Mouse (Mus musculus) liver, embryonic 16.5 days (tissue): ENCODE measurements at regions not wholly inside any gene's neighbourhood (a gene's known extent, or its start where the extent isn't known, plus 50 kb on each side); places are given as distances from the start of the nearest gene placed in this dataset.

Source experiments
- ATAC-seq: fragments of 200-750 bp; cut with Nextera tagmentation; 2 replicates; pipeline ENCODE4 v1.8.0; 2017; ENCODE audit warnings: low read depth, mild to moderate bottlenecking, moderate number of reproducible peaks, moderate library complexity
- H3K27ac ChIP-seq: fragments of 300-500 bp; sonication (generic); 2 replicates; pipeline ENCODE4 v1.5.1; 2014; ENCODE audit warnings: mild to moderate bottlenecking, low read length
- H3K27me3 ChIP-seq: fragments of 300-500 bp; sonication (generic); 2 replicates; pipeline ENCODE4 v1.6.1; 2014; ENCODE audit warnings: low read depth, low read length, mixed read lengths; ENCODE audit not compliant: control insufficient read depth, insufficient read depth
- H3K36me3 ChIP-seq: fragments of 300-500 bp; sonication (generic); 2 replicates; pipeline ENCODE4 v1.6.1; 2014; ENCODE audit warnings: mild to moderate bottlenecking; ENCODE audit not compliant: control insufficient read depth, insufficient read depth
- H3K4me1 ChIP-seq: fragments of 300-500 bp; sonication (generic); 2 replicates; pipeline ENCODE4 v1.6.1; 2014; ENCODE audit warnings: low read depth, low read length, mixed read lengths; ENCODE audit not compliant: control insufficient read depth
- H3K4me2 ChIP-seq: fragments of 300-500 bp; sonication (generic); 2 replicates; pipeline ENCODE4 v1.6.1; 2014; ENCODE audit warnings: low read depth, low read length, mixed read lengths
- H3K4me3 ChIP-seq: fragments of 300-500 bp; sonication (generic); 2 replicates; pipeline ENCODE4 v1.5.1; 2014; ENCODE audit warnings: low read depth, mild to moderate bottlenecking, low read length
- H3K9ac ChIP-seq: fragments of 300-500 bp; sonication (generic); 2 replicates; pipeline ENCODE4 v1.6.1; 2014; ENCODE audit warnings: low read depth, low read length
- H3K9me3 ChIP-seq: fragments of 300-500 bp; sonication (generic); replicated peaks from 2 replicates; pipeline ENCODE4 v1.6.1; 2016; ENCODE audit warnings: low read length; ENCODE audit not compliant: control insufficient read depth
- WGBS: fragments of 180-500 bp; shearing (Covaris S2); extraction: QIAGEN DNeasy Blood & Tissue Kit; methylation state at CpG from one replicate; pipeline ENCODE4 v1.1.7; 2014; ENCODE audit not compliant: insufficient replicate concordance; 5-methylcytosine and 5-hydroxymethylcytosine counted together

DNA sequence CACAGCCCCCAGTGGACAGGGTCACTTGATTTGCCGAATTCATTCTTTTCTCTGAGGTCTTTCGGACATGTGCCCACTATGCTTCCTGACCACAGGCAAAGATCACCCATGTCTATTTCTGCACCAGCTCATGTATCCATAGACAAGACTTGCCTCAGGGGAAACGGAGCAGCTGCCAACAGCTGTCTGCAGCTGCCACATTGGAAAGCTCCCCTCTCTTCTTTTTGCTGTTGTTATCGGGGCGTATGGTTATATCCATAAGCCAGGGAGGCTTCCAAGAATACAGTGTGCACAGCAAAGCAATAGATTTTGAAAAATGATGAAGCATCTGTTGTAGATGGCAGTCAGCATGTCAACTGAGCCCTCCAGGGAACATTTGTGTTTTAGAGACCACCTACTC lies 913.4 kb downstream of the Ets1 start:
- WGBS = 63% methylated on average over 5 of the region's 5 CpGs
- Histone ChIP-seq H3K27me3 (no peaks in the 10 kb centered on the region), H3K9ac (no peak overlapping the region), H3K36me3 (no peaks in the 10 kb centered on the region), H3K4me2 (no peak overlapping the region), H3K9me3 (no peaks in the 10 kb centered on the region), H3K4me1 (no peaks in the 10 kb centered on the region), H3K4me3 (no peak overlapping the region), H3K27ac (no peak overlapping the region)
- ATAC-seq = no peak

DNA sequence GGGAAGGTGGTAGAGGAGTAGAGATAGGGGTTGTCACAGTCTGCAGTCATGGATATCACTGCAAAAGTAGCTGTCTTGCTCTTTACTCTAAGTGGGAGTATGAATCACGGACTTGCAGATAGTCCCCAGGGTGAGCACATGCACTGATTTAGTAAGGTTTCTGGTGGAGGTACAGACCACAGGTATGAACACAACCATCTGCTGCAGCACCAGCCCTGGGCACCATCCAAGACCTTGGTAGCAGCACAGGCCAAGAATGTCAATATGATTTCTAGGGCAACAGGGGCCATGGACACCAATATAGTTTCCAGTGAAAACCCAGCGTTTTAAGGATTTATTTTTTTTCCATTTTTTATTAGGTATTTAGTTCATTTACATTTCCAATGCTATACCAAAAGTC lies 913.7 kb upstream of the Kirrel3 start:
- Histone ChIP-seq H3K27me3 (no peaks in the 10 kb centered on the region), H3K4me2 (no peak overlapping the region), H3K4me1 (no peaks in the 10 kb centered on the region), H3K9me3 (no peaks in the 10 kb centered on the region), H3K27ac (no peak overlapping the region), H3K4me3 (no peak overlapping the region), H3K9ac (no peak overlapping the region), H3K36me3 (no peaks in the 10 kb centered on the region)
- WGBS = 50% methylated on average over 2 of the region's 2 CpGs
- ATAC-seq = no peak

DNA sequence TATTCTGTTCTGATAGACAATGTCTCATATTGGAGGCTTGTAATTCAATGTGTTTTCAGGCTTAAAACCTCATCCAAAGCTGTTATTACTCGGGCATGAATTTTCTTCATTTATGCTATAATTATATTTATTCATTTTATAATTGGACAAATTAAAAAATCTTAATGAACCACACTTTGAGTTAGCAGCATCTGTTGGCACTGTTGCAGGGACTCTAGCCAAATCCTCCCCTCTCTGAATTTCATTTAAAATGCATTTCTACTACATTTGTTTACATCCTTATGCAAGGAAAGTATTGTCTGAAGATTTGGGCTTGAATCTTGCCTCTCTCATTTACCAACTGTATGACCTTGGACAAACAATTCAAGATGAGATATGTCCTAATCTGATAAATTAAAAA lies 874.2 kb upstream of the Kirrel3 start:
- no peaks in the 10 kb centered on the region for H3K36me3 ChIP-seq
- no peak overlapping the region for H3K4me3 ChIP-seq
- no peaks in the 10 kb centered on the region for H3K4me1 ChIP-seq
- no peak overlapping the region for H3K9ac ChIP-seq
- H3K9me3 ChIP-seq = no peaks in the 10 kb centered on the region
- H3K4me2 ChIP-seq = no peak overlapping the region
- no peak overlapping the region for H3K27ac ChIP-seq
- H3K27me3 ChIP-seq = no peaks in the 10 kb centered on the region
- no peak for ATAC-seq
- 39% methylated on average over 1 of the region's 1 CpGs for WGBS

DNA sequence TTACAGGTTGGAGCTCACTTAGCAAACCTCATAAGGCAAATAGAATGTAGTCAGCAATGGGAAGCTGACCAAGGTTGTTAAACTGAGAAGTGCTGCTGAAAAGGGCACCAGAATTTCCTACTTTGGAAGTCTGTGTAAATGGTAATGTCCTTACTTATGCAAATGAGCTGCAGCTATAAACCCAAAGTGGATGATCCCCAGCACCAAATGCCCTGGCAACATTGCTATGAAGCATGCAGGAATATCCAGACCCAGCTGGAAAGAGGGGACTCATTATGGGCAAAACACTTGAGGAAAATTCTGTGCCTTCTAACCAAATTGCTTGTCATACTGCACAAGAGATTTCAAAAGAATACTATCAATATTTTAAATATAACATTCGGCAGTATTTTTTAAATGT lies 861.3 kb upstream of the Kirrel3 start:
- no peak overlapping the region for H3K4me3 ChIP-seq
- no peak for ATAC-seq
- 50% methylated on average over 1 of the region's 1 CpGs for WGBS
- no peak overlapping the region for H3K4me2 ChIP-seq
- H3K9ac ChIP-seq = no peak overlapping the region
- H3K36me3 ChIP-seq = no peaks in the 10 kb centered on the region
- H3K4me1 ChIP-seq = no peaks in the 10 kb centered on the region
- no peak overlapping the region for H3K27ac ChIP-seq
- H3K9me3 ChIP-seq = no peaks in the 10 kb centered on the region
- no peaks in the 10 kb centered on the region for H3K27me3 ChIP-seq

DNA sequence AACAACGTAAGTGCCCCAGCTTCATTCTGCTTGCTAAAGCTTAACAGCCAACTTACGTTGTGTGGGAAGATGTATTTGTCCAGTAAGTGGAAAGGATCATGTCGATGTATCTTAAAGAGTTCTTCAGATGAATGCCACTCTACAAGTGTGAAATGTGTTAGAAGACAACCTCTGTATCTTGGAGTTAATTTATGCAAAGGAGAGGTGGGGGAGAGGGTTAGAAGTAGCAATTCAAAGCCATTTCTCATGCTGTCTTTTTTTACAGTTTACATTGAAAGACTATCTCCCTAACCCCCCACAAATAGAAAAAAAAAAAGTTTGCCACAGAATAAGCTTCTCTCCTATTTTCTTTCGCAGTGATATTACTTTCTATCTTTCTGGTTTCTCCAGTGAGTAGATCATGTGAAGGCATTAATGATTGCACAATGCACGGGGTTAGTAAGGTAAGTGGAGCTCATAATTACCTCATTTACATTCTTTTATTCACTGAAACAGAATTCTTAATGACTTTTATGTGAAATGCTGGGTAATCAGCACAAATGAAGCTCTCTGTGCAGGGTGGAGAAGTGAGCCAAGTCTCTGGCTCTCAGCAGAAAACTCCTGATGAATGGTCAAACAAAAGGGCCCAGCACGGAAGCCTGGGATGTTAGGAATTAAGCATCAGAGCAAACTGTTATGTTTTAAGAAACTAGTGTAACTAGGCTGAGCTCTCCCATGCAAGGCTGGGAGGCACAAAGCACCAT lies 855.8 kb upstream of the Kirrel3 start:
- H3K9ac ChIP-seq = no peak overlapping the region
- H3K27ac ChIP-seq = no peak overlapping the region
- no peaks in the 10 kb centered on the region for H3K36me3 ChIP-seq
- no peak for ATAC-seq
- no peak overlapping the region for H3K4me3 ChIP-seq
- H3K4me1 ChIP-seq = no peaks in the 10 kb centered on the region
- H3K4me2 ChIP-seq = no peak overlapping the region
- H3K27me3 ChIP-seq = no peaks in the 10 kb centered on the region
- 51% methylated on average over 6 of the region's 6 CpGs for whole genome bisulfite sequencing
- H3K9me3 ChIP-seq = no peaks in the 10 kb centered on the region

DNA sequence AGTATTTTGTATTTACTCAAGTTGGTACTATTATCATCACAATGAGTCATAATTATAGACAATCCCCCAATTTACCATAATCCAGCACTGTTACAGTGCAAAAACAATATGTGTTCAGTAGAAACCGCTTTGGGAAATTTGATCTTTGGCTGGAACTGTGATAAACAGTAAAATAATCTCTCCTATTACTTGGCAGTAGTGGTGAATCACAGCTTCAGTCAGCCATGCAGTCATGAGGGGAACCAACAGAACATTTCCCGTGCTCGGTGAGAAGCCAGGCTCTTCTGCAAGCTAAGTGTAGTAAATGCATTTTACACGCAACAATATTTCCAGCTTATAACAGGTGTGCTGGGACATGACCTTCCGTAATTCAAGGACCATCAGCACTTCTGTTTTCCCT lies 822.7 kb upstream of the Kirrel3 start:
- Histone ChIP-seq H3K27ac (no peak overlapping the region), H3K4me1 (no peaks in the 10 kb centered on the region), H3K4me3 (no peak overlapping the region), H3K9ac (no peak overlapping the region), H3K9me3 (no peaks in the 10 kb centered on the region), H3K27me3 (no peaks in the 10 kb centered on the region), H3K4me2 (no peak overlapping the region), H3K36me3 (no peaks in the 10 kb centered on the region)
- ATAC-seq = no peak
- WGBS = 63% methylated on average over 5 of the region's 5 CpGs

DNA sequence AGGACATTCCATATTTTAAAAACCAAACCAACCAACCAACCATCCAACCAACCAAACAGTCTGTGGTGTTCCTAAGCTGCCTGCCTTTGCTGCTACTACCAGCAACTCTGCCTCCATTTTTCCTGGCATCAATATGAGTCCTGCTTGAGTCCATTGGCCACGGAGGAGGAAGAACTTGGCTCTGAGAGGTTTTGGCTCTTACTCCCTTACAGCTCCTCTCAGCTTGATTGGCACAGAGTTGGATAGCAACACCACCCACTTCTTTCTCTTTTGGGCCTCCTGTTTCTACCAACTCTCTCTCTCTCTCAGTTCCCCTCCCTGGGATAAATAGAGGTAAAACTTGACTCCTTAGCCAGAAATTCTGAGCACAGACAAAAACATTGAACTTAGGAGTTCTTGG lies 804.6 kb upstream of the Kirrel3 start:
- Histone ChIP-seq H3K27me3 (no peaks in the 10 kb centered on the region), H3K4me1 (no peaks in the 10 kb centered on the region), H3K9me3 (no peaks in the 10 kb centered on the region), H3K9ac (no peak overlapping the region), H3K36me3 (no peaks in the 10 kb centered on the region), H3K4me3 (no peak overlapping the region), H3K27ac (no peak overlapping the region), H3K4me2 (no peak overlapping the region)
- WGBS = 30% methylated on average over 1 of the region's 1 CpGs
- ATAC-seq = no peak

DNA sequence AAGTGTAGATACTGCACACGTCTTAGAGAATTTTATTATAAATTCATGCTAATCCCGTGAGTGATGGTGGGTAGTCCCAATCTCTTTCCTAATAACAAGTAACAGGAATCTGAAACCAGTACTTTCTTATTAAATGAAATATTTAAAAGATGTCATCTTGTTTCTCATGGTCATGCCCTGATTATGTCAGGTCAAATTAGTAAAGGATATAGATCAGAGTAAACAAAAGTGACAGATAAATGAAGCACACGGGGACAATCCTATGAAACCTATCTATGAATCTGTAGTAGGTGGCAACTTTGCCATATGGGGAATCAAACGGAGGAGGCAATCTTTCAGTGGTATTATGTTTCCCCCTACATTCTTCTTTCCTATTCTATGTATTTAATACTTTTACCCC lies 794.0 kb upstream of the Kirrel3 start:
- WGBS = 56% methylated on average over 4 of the region's 4 CpGs

DNA sequence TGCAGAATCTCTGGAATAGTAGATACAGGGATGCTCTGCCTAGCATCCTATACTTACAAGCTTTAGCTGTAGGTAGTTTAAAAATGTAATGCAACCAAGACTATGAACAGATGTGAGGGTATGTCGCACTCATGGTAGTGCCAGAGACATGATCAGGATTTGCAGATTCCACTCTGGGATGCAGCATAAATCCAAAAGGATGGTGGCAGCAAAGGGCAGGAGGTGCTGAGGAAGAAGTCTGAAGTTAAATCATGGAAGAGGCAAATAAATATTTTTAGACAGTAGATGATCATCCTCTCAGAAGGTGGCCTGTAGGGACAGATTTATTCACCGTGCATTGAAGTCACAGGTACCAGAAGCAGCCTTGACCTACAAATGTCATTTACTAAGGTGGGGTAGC lies 768.1 kb upstream of the Kirrel3 start:
- H3K4me1 ChIP-seq = no peaks in the 10 kb centered on the region
- H3K9me3 ChIP-seq = no peaks in the 10 kb centered on the region
- H3K9ac ChIP-seq = no peak overlapping the region
- H3K36me3 ChIP-seq = no peaks in the 10 kb centered on the region
- no peaks in the 10 kb centered on the region for H3K27me3 ChIP-seq
- no peak overlapping the region for H3K4me2 ChIP-seq
- no peak overlapping the region for H3K4me3 ChIP-seq
- WGBS = 61% methylated on average over 2 of the region's 2 CpGs
- no peak overlapping the region for H3K27ac ChIP-seq
- no peak for ATAC-seq

More for the DNA sequence above, 794.0 kb upstream of the Kirrel3 start:
- Histone ChIP-seq H3K4me1 (no peaks in the 10 kb centered on the region), H3K4me2 (no peak overlapping the region), H3K9ac (no peak overlapping the region), H3K27ac (no peak overlapping the region), H3K4me3 (no peak overlapping the region), H3K36me3 (no peaks in the 10 kb centered on the region), H3K9me3 (no peaks in the 10 kb centered on the region), H3K27me3 (no peaks in the 10 kb centered on the region)
- ATAC-seq = no peak
